ENCODE assay signal across 8 mouse cellular contexts in the genomic region with DNA sequence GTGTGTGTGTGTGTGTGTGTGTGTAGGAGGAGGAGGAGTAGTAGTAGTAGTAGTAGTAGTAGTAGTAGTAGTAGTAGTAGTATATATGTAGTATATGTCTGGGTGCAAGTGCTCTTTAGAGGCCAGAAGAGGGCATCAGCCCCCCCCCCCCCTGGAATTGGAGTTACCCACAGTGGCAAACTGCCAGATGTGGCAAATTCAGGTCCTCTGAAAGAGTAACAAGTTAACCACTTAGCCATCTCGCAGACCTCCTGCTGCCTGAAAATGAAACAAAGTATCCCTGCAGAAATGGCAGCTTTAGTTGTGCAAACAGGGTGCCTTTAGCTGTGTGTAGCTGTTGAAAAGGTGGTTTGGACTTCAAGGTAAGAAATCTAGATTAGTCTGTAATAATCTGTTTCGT. TPM values are rescaled to one million over a fixed set of nuclear protein-coding genes. Genes with fewer than 3 reads are reported as not detected.
A peak's percentile ranks its signal among the peaks of the same experiment; 100 is the strongest.
DNase-seq lines count a peak whose midpoint lies in the region; ATAC-seq and TF ChIP-seq lines count a peak whose summit lies in the region.

No protein-coding gene starts in this region.

- TF ChIP-seq POLR2A in kidney, adult 2 months (IDR thresholded peaks at IDR 0.05; ENCODE audit: low read depth, low read length), result no peak

- TF ChIP-seq CTCF in kidney, adult 2 months (conservative IDR thresholded peaks at IDR 0.05; ENCODE audit: insufficient read depth, insufficient read length, low read depth, low read length), result no peak

- peak overlapping the region; percentile 55; the same call in 1 of the 2 replicates for H3K27ac ChIP-seq in kidney, adult 2 months (ENCODE audit: insufficient read depth, low read depth, low read length)
- H3K27ac ChIP-seq in intestine, embryonic 14.5 days (ENCODE audit: low read depth), result peak overlapping the region; percentile 79; the same call in 1 of the 2 replicates

- H3K27me3 ChIP-seq in kidney, adult 2 months (replicated peaks; ENCODE audit: control insufficient read depth, insufficient read depth, low read length), result no peaks in the 10 kb centered on the region
- H3K27me3 ChIP-seq in intestine, embryonic 14.5 days (replicated peaks; ENCODE audit: control insufficient read depth, insufficient read depth, low read length), result no peaks in the 10 kb centered on the region

- 35% methylated on average over 2 of the region's 2 CpGs for WGBS in kidney, adult 2 months
- WGBS in intestine, embryonic 14.5 days, result 64% methylated on average over 2 of the region's 2 CpGs

- H3K9me3 ChIP-seq in intestine, embryonic 14.5 days (ENCODE audit: control insufficient read depth, low read length), result no peaks in the 10 kb centered on the region

- ATAC-seq in intestine, embryonic 14.5 days (replicated peaks; ENCODE audit: low FRiP score, low TSS enrichment, low read depth), result no peak
- ATAC-seq in activated CD4-positive, CD25-positive, alpha-beta regulatory T cell, adult 4 months, result no peak

- no peaks in the 10 kb centered on the region for H3K36me3 ChIP-seq in kidney, adult 2 months (ENCODE audit: control insufficient read depth, insufficient read depth, low read length)
- no peaks in the 10 kb centered on the region; the same call in 1 of the 2 replicates for H3K36me3 ChIP-seq in intestine, embryonic 14.5 days (ENCODE audit: control insufficient read depth, insufficient read depth, low read length)

- H3K4me1 ChIP-seq in kidney, adult 2 months (ENCODE audit: control insufficient read depth, insufficient read depth, low read length), result peaks cover 13% of the 10 kb centered on the region
- peaks cover 11% of the 10 kb centered on the region; the same call in 1 of the 2 replicates for H3K4me1 ChIP-seq in intestine, embryonic 14.5 days (replicated peaks; ENCODE audit: control insufficient read depth, insufficient read depth, low read length)

- DNase-seq in kidney, adult 2 months, result peak; percentile 73
- no peak for DNase-seq in kidney, adult 18-20 months
- peak; percentile 74 for DNase-seq in adipocyte (ENCODE audit: low spot score)
- DNase-seq in intestine, embryonic 14.5 days (ENCODE audit: low spot score), result no peak
- DNase-seq in lung, postnatal 36 days, result peak; percentile 15
- no peak for DNase-seq in spleen, postnatal 10 days (ENCODE audit: low spot score in 2 of 2)
- DNase-seq in right cerebral cortex, postnatal 14 days, result no peak

- H3K4me3 ChIP-seq in kidney, adult 2 months (ENCODE audit: insufficient read depth, low read depth, low read length), result no peak overlapping the region
- H3K4me3 ChIP-seq in intestine, embryonic 14.5 days (ENCODE audit: low read depth, low read length), result no peak overlapping the region

- H3K9ac ChIP-seq in intestine, embryonic 14.5 days (ENCODE audit: low read length), result no peak overlapping the region

- H3K4me2 ChIP-seq in intestine, embryonic 14.5 days (ENCODE audit: low read length), result peak overlapping the region; percentile 74

RNA-seq across cellular contexts. Expression of gene Sfxn1, which starts 1.8 kb away (rescaled TPM):
- 96.4 and 106 TPM in 2 replicates for polyA plus RNA-seq in kidney, adult 2 months (2012; rRNA removed)
- 85.2 and 87.8 TPM in 2 replicates for polyA plus RNA-seq in intestine, embryonic 14.5 days (2014; fragmentation: Nextera tagmentation; extraction: Ambion mirVana)
- polyA plus RNA-seq in activated CD4-positive, CD25-positive, alpha-beta regulatory T cell, adult 4 months (2017; shearing (Covaris generic)), result 10 to 100 TPM; 59.3 to 59.6 TPM

RNA-seq across cellular contexts. Expression of gene Drd1, which starts 18.0 kb away (rescaled TPM):
- polyA plus RNA-seq in kidney, adult 2 months (2012; rRNA removed), result 0.02 and 0.08 TPM in 2 replicates
- 0.05 and 0.55 TPM in 2 replicates for polyA plus RNA-seq in intestine, embryonic 14.5 days (2014; fragmentation: Nextera tagmentation; extraction: Ambion mirVana)
- not detected for polyA plus RNA-seq in activated CD4-positive, CD25-positive, alpha-beta regulatory T cell, adult 4 months (2017; shearing (Covaris generic))

Comparison
In these comparisons a context has a peak if more than half of its experiments do, and no peak if none do; other contexts are left out.
1. DNase-seq: peak in kidney, adult 2 months (single experiment), adipocyte (single experiment) and lung, postnatal 36 days (single experiment); none in kidney, adult 18-20 months (single experiment), intestine, embryonic 14.5 days (single experiment), spleen, postnatal 10 days (0 of 2) and right cerebral cortex, postnatal 14 days (single experiment).